8 mouse cellular contexts compared by ENCODE assay signal in the genomic region with DNA sequence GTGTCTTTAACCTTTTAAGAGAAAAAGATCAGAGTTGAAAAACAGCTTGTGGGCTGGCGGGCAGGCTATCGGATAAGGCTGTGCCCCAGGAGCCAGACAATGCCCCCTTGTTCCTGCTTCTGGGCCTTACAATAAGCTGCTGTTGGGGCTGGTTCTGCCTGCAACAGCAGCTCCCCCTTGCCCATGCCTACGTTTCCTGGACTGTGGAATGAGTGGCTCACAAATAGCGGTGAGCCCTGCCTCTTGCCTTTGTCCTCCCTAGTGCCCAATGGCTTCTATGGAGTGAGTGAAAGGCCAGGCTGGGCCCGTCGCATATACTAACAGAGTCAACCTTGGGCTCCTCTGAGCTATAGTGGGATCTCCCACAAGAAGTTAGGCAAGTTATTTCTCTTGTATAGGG.
DNase-seq lines count a peak whose midpoint lies in the region; ATAC-seq and TF ChIP-seq lines count a peak whose summit lies in the region.

No protein-coding gene starts in this region.

- H3K4me3 ChIP-seq in hindbrain, embryonic 10.5 days = no peak overlapping the region
- H3K4me3 ChIP-seq in hindbrain, postnatal 0 days (ENCODE audit: low read length) = no peak overlapping the region
- no peak overlapping the region for H3K4me3 ChIP-seq in brown adipose tissue, adult 24 weeks (ENCODE audit: insufficient read depth, low read depth, low read length)
- H3K4me3 ChIP-seq in forebrain, embryonic 10.5 days = no peak overlapping the region
- H3K4me3 ChIP-seq in limb, embryonic 13.5 days = no peak overlapping the region

- H3K27ac ChIP-seq in hindbrain, embryonic 10.5 days = peak overlapping the region; percentile 75
- H3K27ac ChIP-seq in hindbrain, postnatal 0 days = no peak overlapping the region; the same call in 1 of the 2 replicates
- peak overlapping the region; percentile 59; the same call in 1 of the 2 replicates for H3K27ac ChIP-seq in brown adipose tissue, adult 24 weeks (replicated peaks; ENCODE audit: low read depth, low read length)
- H3K27ac ChIP-seq in forebrain, embryonic 10.5 days = peak overlapping the region; percentile 61
- H3K27ac ChIP-seq in limb, embryonic 13.5 days = peak overlapping the region; percentile 73

- H3K9me3 ChIP-seq in hindbrain, embryonic 10.5 days = no peaks in the 10 kb centered on the region
- H3K9me3 ChIP-seq in hindbrain, postnatal 0 days (ENCODE audit: low read length) = no peaks in the 10 kb centered on the region
- 0 out of 2 replicates have a peak, but pooled peaks cover 4% of the 10 kb centered on the region for H3K9me3 ChIP-seq in forebrain, embryonic 10.5 days
- no peaks in the 10 kb centered on the region for H3K9me3 ChIP-seq in limb, embryonic 13.5 days

- H3K27me3 ChIP-seq in hindbrain, embryonic 10.5 days (ENCODE audit: insufficient read depth, poor library complexity, severe bottlenecking) = no peaks in the 10 kb centered on the region
- H3K27me3 ChIP-seq in hindbrain, postnatal 0 days (ENCODE audit: insufficient read depth, low read length) = no peaks in the 10 kb centered on the region
- H3K27me3 ChIP-seq in forebrain, embryonic 10.5 days (ENCODE audit: poor library complexity, severe bottlenecking) = no peaks in the 10 kb centered on the region
- no peaks in the 10 kb centered on the region for H3K27me3 ChIP-seq in limb, embryonic 13.5 days

- H3K4me1 ChIP-seq in hindbrain, embryonic 10.5 days (replicated peaks) = peaks cover 62% of the 10 kb centered on the region
- H3K4me1 ChIP-seq in hindbrain, postnatal 0 days (ENCODE audit: insufficient read depth, low read length) = no peaks in the 10 kb centered on the region
- peaks cover 80% of the 10 kb centered on the region for H3K4me1 ChIP-seq in brown adipose tissue, adult 24 weeks (ENCODE audit: control insufficient read depth, insufficient read depth, insufficient read length, low read length)
- peaks cover 61% of the 10 kb centered on the region for H3K4me1 ChIP-seq in forebrain, embryonic 10.5 days
- peaks cover 74% of the 10 kb centered on the region for H3K4me1 ChIP-seq in limb, embryonic 13.5 days

- peak; percentile 42 for DNase-seq in hindbrain, embryonic 10.5 days (ENCODE audit: low spot score)
- no peak for DNase-seq in hindbrain, postnatal 0 days (ENCODE audit: low spot score)
- DNase-seq in forebrain, embryonic 10.5 days (ENCODE audit: extremely low spot score, low spot score) = peak; percentile 35
- no peak for DNase-seq in thymus, postnatal 14 days
- DNase-seq in adrenal gland, postnatal 14 days = no peak
- no peak for DNase-seq in left cerebral cortex, adult 18-20 months (ENCODE audit: low spot score in 2 of 2)

- no peak for TF ChIP-seq CTCF in hindbrain, postnatal 0 days (IDR thresholded peaks at IDR 0.05; ENCODE audit: low read depth)

- no peak overlapping the region for H3K4me2 ChIP-seq in hindbrain, postnatal 0 days (ENCODE audit: low read depth, low read length)
- H3K4me2 ChIP-seq in limb, embryonic 13.5 days (replicated peaks) = no peak overlapping the region

- peaks cover 21% of the 10 kb centered on the region for H3K36me3 ChIP-seq in hindbrain, embryonic 10.5 days
- no peaks in the 10 kb centered on the region for H3K36me3 ChIP-seq in hindbrain, postnatal 0 days (ENCODE audit: insufficient read depth, low read length)
- peaks cover 36% of the 10 kb centered on the region for H3K36me3 ChIP-seq in forebrain, embryonic 10.5 days (replicated peaks)
- peaks cover 18% of the 10 kb centered on the region for H3K36me3 ChIP-seq in limb, embryonic 13.5 days

- 56% methylated on average over 6 of the region's 6 CpGs for WGBS in hindbrain, embryonic 10.5 days
- 44% methylated on average over 6 of the region's 6 CpGs for WGBS in hindbrain, postnatal 0 days
- 54% methylated on average over 6 of the region's 6 CpGs for WGBS in forebrain, embryonic 10.5 days
- 72% methylated on average over 6 of the region's 6 CpGs for WGBS in limb, embryonic 13.5 days

- no peak for ATAC-seq in hindbrain, postnatal 0 days
- ATAC-seq in limb, embryonic 13.5 days (ENCODE audit: low FRiP score, low read depth) = peak; percentile 33; the same call in 1 of the 2 replicates

- no peak overlapping the region for H3K9ac ChIP-seq in hindbrain, postnatal 0 days (replicated peaks; ENCODE audit: low read length)
- H3K9ac ChIP-seq in limb, embryonic 13.5 days = no peak overlapping the region

Comparison
In these comparisons a context has a peak if more than half of its experiments do, and no peak if none do; other contexts are left out.
1. DNase-seq: peak in hindbrain, embryonic 10.5 days (single experiment) and forebrain, embryonic 10.5 days (single experiment); none in hindbrain, postnatal 0 days (single experiment), thymus, postnatal 14 days (single experiment), adrenal gland, postnatal 14 days (single experiment) and left cerebral cortex, adult 18-20 months (0 of 2).